Mouse (Mus musculus) forebrain, postnatal 0 days (tissue): ENCODE measurements around the gene 5330417H12Rik. TPM values are rescaled to one million over a fixed set of nuclear protein-coding genes. Genes with fewer than 3 reads are reported as not detected.

Source experiments
- ATAC-seq: fragments of 200-750 bp; cut with Nextera tagmentation; 2 replicates; pipeline ENCODE4 v1.8.0; 2017; ENCODE audit warnings: mild to moderate bottlenecking, moderate library complexity
- DNase-seq: peaks from one replicate; pipeline ENCODE4 v3.0.0-alpha.2; 2015
- H3K27ac ChIP-seq: fragments of 300-500 bp; sonication (generic); 2 replicates; pipeline ENCODE4 v1.5.1; 2014; ENCODE audit warnings: low read depth, mild to moderate bottlenecking, antibody characterized with exemption, low read length, moderate library complexity, mixed read lengths
- H3K27me3 ChIP-seq: fragments of 300-500 bp; sonication (generic); 2 replicates; pipeline ENCODE4 v1.6.1; 2014; ENCODE audit warnings: mild to moderate bottlenecking, low read length, mixed read lengths; ENCODE audit not compliant: insufficient read depth
- H3K36me3 ChIP-seq: fragments of 300-500 bp; sonication (generic); 2 replicates; pipeline ENCODE4 v1.6.1; 2014; ENCODE audit warnings: mild to moderate bottlenecking, moderate library complexity; ENCODE audit not compliant: insufficient read depth
- H3K4me1 ChIP-seq: fragments of 300-500 bp; sonication (generic); 2 replicates; pipeline ENCODE4 v1.6.1; 2014; ENCODE audit warnings: antibody characterized with exemption; ENCODE audit not compliant: insufficient read depth
- H3K4me2 ChIP-seq: fragments of 300-500 bp; sonication (generic); 2 replicates; pipeline ENCODE4 v1.6.1; 2014; ENCODE audit warnings: low read depth, mild to moderate bottlenecking, moderate library complexity
- H3K4me3 ChIP-seq: fragments of 300-500 bp; sonication (generic); 2 replicates; pipeline ENCODE4 v1.5.1; 2014; ENCODE audit warnings: low read depth, low read length, mixed read lengths
- H3K9ac ChIP-seq: fragments of 300-500 bp; sonication (generic); 2 replicates; pipeline ENCODE4 v1.6.1; 2014; ENCODE audit warnings: mild to moderate bottlenecking
- H3K9me3 ChIP-seq: fragments of 300-500 bp; sonication (generic); 2 replicates; pipeline ENCODE4 v1.6.1; 2016; ENCODE audit warnings: low read length
- CTCF ChIP-seq: sonication (generic); IDR thresholded peaks from 2 replicates; pipeline ENCODE4 v1.5.1; 2016; ENCODE audit warnings: antibody characterized with exemption, control low read depth, low read depth
- WGBS: fragments of 180-500 bp; shearing (Covaris S2); extraction: QIAGEN DNeasy Blood & Tissue Kit; methylation state at CpG from one replicate; pipeline ENCODE4 v1.1.7; 2014; 5-methylcytosine and 5-hydroxymethylcytosine counted together
- polyA plus RNA-seq: library from polyadenylated mRNA; unstranded; fragments of >200 nt; fragmentation: Nextera tagmentation; extraction: Ambion mirVana; gene quantifications from 2 replicates; pipeline ENCODE4 v1.2.1, GENCODE M21; 2015
- total RNA-seq: library from RNA; depleted of rRNA; stranded (reverse); fragments of >200 nt; gene quantifications from 2 replicates; pipeline ENCODE4 v1.2.3, GENCODE M21; 2014

5330417H12Rik gene
- total and polyA plus RNA-seq, 2 experiments from 2014 or later: not detected

DNA sequence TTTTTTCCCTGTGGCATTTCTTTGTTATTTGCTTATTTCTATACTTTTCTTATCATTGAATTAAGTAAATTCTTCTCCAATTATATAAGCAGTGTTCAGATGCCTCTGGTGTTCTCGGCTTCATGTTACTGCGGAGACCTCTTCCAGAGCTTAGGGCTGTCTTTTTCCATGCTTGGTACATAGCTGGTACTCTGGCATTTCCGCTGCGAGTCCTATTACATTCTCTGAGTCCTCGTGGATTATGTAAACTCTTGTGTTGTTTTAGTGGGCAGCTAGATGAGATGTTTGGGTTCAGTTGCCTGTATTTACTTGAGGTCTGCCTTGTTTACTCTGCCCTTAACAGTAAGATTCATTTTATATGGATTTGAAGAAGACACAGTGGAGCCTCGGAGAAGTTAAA, 820 bp upstream of the 5330417H12Rik start:
- Histone ChIP-seq H3K9me3 (no peaks in the 10 kb centered on the region), H3K4me1 (no peaks in the 10 kb centered on the region), H3K36me3 (no peaks in the 10 kb centered on the region), H3K27me3 (no peaks in the 10 kb centered on the region), H3K4me2 (no peak overlapping the region), H3K4me3 (no peak overlapping the region), H3K9ac (no peak overlapping the region), H3K27ac (no peak overlapping the region)
- 87% methylated on average over 6 of the region's 6 CpGs for WGBS
- no peak for TF ChIP-seq CTCF
- ATAC-seq (no peak), DNase-seq (no peak)

DNA sequence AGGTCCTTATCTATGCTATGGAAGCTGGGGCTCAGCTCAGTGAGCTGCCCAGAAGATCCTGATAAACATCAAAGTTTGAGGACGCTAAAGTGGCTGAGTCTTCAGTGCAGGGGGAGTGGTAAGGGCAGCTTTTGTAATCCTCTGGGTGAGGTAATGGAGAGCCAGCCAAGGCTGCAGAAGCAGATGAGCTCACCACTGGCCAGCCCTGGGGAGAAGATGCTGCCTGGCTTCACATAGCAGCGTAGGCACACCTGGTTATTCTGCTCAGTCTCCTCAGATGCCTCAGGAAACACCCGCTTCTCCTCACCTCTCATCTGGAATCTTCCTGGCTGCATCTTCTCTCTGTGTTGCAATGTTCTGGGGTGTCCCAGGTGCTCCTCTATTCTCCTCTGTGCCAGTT, 529 bp downstream of the 5330417H12Rik start:
- WGBS: 69% methylated on average over 3 of the region's 3 CpGs

DNA sequence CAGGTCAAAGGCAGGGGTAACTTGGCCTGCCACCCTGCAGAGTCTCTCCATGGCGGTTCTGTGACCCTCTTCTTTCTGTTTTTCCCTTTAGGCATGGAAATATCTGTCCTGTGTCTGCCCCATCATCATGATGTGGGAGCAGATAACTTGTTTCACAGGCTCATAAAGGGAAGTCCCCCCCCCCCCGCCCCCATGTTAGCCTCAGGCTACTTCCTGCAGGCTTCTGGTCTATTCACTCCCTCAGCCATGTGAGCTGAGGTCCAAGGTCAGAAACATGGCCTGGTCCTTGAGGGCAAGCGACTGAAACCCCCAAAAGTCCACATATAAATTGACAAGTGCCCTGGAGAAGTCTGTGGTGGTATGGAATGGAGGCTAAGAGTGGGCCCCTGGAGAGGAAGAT, 4.8 kb downstream of the 5330417H12Rik start:
- no peak for DNase-seq
- H3K27me3 ChIP-seq: no peaks in the 10 kb centered on the region
- no peak overlapping the region for H3K27ac ChIP-seq
- H3K4me1 ChIP-seq: no peaks in the 10 kb centered on the region
- H3K36me3 ChIP-seq: no peaks in the 10 kb centered on the region
- H3K9me3 ChIP-seq: no peaks in the 10 kb centered on the region
- no peak overlapping the region for H3K4me2 ChIP-seq
- no peak for ATAC-seq
- no peak for TF ChIP-seq CTCF
- H3K9ac ChIP-seq: no peak overlapping the region
- H3K4me3 ChIP-seq: no peak overlapping the region
- WGBS: 79% methylated on average over 3 of the region's 3 CpGs

More for the DNA sequence above, 529 bp downstream of the 5330417H12Rik start:
- no peak for TF ChIP-seq CTCF
- ATAC-seq: no peak
- no peak for DNase-seq
- Histone ChIP-seq H3K4me2 (no peak overlapping the region), H3K36me3 (no peaks in the 10 kb centered on the region), H3K4me3 (no peak overlapping the region), H3K4me1 (no peaks in the 10 kb centered on the region), H3K27me3 (no peaks in the 10 kb centered on the region), H3K9me3 (no peaks in the 10 kb centered on the region), H3K9ac (no peak overlapping the region), H3K27ac (no peak overlapping the region)

DNA sequence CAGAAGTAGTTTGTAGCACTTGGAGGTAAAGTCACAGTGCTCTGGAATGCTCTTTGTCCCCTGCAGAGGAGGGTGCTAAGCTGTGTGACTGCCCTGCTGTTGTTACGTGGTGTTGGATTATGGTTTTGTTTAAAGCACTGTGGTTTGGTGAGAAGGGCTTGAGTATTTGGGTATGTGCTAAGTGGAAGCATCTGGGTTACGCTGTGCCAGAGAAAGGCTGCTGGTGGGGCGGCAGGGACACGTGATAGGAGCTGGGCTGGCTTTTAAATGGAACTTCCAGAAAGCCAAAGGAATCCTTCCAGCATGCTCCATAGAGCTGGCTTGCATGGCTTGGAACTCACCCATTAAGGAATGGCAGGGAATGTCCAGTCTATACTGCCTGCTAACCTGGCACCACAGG, 5.7 kb downstream of the 5330417H12Rik start:
- Histone ChIP-seq H3K4me3 (no peak overlapping the region), H3K9me3 (no peaks in the 10 kb centered on the region), H3K27me3 (no peaks in the 10 kb centered on the region), H3K4me1 (no peaks in the 10 kb centered on the region), H3K9ac (no peak overlapping the region), H3K36me3 (no peaks in the 10 kb centered on the region), H3K4me2 (no peak overlapping the region), H3K27ac (no peak overlapping the region)
- no peak for ATAC-seq
- 75% methylated on average over 4 of the region's 4 CpGs for WGBS
- no peak for TF ChIP-seq CTCF
- no peak for DNase-seq

DNA sequence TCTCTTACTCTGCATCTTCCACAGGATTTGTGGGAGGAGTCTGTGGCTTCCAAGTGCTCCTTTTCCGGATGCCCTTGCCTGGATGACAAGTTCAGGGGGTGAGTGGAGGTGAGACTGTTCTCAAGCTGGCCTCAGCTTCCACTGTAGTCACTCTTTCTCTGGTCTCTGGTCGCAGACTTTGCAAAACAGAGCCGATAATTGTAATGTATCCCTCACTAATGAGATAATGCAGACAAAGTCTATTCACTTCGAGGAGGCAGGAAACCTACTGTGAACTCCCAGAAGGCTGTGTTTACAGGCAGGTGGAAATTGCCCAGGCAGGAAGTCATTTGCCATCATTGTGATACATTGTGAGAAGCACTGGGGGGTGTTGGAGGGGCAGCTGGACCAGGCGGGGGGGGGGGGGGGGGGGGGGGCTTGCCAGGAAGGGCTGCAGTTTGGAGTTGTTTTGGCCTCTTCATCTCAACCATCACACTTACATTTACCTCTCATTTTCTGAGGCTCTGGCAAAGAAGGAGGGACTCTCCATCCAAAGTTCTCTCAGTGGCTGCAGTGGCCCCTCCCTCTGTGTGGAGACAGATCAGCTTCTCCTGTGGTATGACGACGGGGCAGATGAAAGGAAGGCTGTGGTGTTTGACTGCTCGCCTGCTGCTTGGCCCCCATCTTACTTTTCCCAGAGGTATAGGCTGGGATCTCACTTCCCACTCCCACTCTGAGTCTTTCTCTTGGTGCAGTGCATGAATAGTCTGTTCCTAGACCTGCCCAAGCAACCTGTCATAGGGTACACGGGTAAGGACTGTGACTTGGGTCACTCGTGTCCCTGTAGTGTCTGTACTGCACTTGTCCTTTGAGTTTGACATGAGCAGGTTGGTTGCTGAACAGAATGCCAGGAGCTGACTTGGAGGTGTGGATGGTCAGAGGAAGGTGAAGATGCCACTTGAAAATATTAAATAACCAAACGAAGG, 6.7 kb downstream of the 5330417H12Rik start:
- 34% methylated on average over 10 of the region's 11 CpGs for WGBS
- Histone ChIP-seq H3K4me2 (no peak overlapping the region), H3K27ac (no peak overlapping the region), H3K9me3 (no peaks in the 10 kb centered on the region), H3K4me1 (no peaks in the 10 kb centered on the region), H3K9ac (no peak overlapping the region), H3K4me3 (no peak overlapping the region), H3K36me3 (no peaks in the 10 kb centered on the region), H3K27me3 (no peaks in the 10 kb centered on the region)
- ATAC-seq (no peak), DNase-seq (no peak)
- no peak for TF ChIP-seq CTCF

DNA sequence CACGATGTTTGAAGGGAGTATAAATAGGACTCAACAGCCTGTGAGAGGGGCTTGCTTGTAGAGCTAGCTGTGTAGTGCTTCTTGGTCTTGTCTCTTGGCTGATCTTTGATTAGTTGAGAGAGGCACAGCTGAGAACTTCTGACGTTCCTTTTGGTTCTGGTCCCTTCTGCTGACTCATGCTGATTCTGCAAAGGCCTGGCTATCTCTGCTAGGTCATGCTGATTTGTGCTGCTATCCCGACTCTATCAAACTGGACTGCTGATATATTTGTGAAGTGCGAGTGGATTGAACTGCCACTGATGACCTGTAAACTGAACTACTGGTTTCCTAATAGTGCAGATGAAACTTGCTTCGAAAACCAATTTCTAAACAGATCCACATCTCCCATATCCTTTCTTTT, 14.1 kb downstream of the 5330417H12Rik start:
- Histone ChIP-seq H3K36me3 (no peaks in the 10 kb centered on the region), H3K27me3 (no peaks in the 10 kb centered on the region), H3K27ac (no peak overlapping the region), H3K9ac (no peak overlapping the region), H3K4me2 (no peak overlapping the region), H3K4me3 (no peak overlapping the region), H3K9me3 (no peaks in the 10 kb centered on the region), H3K4me1 (no peaks in the 10 kb centered on the region)
- no peak for ATAC-seq
- 88% methylated on average over 5 of the region's 5 CpGs for WGBS
- DNase-seq: no peak
- no peak for TF ChIP-seq CTCF

DNA sequence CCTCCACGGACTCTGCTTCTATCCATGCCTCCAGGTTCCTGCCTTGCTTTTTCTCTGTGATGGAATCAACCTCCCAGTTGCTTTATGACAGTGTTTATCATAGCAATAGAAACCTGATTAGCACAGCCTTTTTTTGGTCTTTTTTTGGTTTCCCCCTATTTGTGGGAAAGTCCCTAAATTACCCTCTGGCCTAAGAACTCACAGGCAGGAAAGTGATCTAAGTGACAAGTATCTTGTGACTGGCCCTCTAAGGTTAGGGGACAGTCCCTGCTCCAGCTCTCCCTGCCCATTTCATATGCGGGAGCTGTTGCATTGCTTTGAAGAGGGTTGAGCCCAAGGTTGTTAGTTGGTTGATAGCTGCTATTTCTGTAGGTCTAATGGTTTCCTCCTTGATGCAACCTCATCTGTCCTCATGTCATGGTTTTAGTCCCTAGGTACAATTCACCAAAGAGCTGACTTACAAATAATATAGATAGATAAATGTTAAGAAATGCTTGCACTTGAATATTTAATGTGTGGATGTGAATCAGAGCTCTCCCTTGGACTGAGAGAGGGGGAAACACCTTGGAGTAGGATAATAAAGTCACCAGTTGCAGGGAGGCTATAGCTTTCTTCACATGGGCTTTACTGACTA, 15.2 kb downstream of the 5330417H12Rik start:
- Histone ChIP-seq H3K4me1 (no peaks in the 10 kb centered on the region), H3K36me3 (no peaks in the 10 kb centered on the region), H3K9ac (no peak overlapping the region), H3K27me3 (no peaks in the 10 kb centered on the region), H3K9me3 (no peaks in the 10 kb centered on the region), H3K27ac (no peak overlapping the region), H3K4me2 (no peak overlapping the region), H3K4me3 (no peak overlapping the region)
- TF ChIP-seq CTCF: no peak
- ATAC-seq (no peak), DNase-seq (no peak)
- WGBS: 88% methylated on average over 2 of the region's 2 CpGs
